Mouse (Mus musculus): Measurements from ENCODE around the gene Grid1. TPM values are rescaled to one million over a fixed set of nuclear protein-coding genes. Genes with fewer than 3 reads are reported as not detected.

Gene Grid1
- total RNA-seq, 1 experiment from 2014 or later = not detected

DNA sequence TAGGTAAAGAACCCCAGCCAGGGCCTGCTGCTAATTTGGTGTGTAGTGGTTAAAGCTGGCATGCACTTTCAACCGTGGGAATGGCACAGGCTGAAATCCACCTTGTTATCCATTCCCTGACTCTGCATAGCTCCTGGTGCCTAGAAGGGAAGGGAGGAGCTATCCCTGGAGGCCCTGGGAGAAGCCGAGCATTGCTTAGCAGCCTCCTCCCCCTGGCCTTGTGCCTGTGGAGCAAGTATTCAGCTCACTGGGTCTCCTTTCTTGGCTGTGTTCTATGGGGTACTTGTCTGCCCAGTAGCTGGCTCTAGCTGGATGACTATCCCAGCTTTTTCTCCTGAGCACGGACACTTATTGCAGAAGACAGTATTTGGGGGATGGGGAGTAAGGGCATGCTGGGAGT lies 6.0 kb downstream of the Grid1 start:
- no peak for ATAC-seq (replicated peaks; ENCODE audit: low read depth, poor library complexity, severe bottlenecking)

DNA sequence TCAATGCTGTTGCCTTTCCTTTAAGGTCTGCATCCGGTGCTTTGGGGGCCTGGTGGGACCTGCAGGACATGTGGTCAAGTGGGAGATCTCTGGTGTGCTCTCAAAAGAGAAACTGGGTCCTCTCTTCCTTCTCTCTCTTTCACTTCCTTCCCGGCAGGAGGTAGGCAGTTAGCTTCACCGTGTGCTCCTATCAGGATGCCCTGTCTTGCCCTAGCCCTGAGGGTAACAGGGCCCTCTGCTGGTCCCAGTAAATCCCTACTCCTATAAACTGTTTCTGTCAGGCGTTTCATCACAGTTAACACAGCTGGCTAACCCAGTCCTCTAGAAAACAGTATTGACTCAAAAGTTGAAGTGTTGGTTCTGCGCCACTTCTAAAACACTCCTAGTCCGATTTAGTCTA lies 9.9 kb downstream of the Grid1 start:
- ATAC-seq (replicated peaks; ENCODE audit: low read depth, poor library complexity, severe bottlenecking) = no peak

GRCm38 (mm10) chr14:34837145-34837544 lies 17.2 kb downstream of the Grid1 start:
- ATAC-seq (replicated peaks; ENCODE audit: low read depth, poor library complexity, severe bottlenecking) = no peak

GRCm38 (mm10) chr14:34838999-34839398 lies 19.1 kb downstream of the Grid1 start:
- no peak for ATAC-seq (replicated peaks; ENCODE audit: low read depth, poor library complexity, severe bottlenecking)

- no peak for ATAC-seq (replicated peaks; ENCODE audit: low read depth, poor library complexity, severe bottlenecking)
Observed at GRCm38 (mm10) chr14:34839898-34840297, 20.0 kb downstream of the Grid1 start.

- ATAC-seq (replicated peaks; ENCODE audit: low read depth, poor library complexity, severe bottlenecking) = no peak
Observed at GRCm38 (mm10) chr14:34843579-34843978, 23.7 kb downstream of the Grid1 start.

GRCm38 (mm10) chr14:34844166-34844565 lies 24.3 kb downstream of the Grid1 start:
- no peak for ATAC-seq (replicated peaks; ENCODE audit: low read depth, poor library complexity, severe bottlenecking)

GRCm38 (mm10) chr14:34846799-34847198 lies 26.9 kb downstream of the Grid1 start:
- ATAC-seq (replicated peaks; ENCODE audit: low read depth, poor library complexity, severe bottlenecking) = no peak

- ATAC-seq (replicated peaks; ENCODE audit: low read depth, poor library complexity, severe bottlenecking) = no peak
Observed at GRCm38 (mm10) chr14:34847625-34848024, 27.7 kb downstream of the Grid1 start.

DNA sequence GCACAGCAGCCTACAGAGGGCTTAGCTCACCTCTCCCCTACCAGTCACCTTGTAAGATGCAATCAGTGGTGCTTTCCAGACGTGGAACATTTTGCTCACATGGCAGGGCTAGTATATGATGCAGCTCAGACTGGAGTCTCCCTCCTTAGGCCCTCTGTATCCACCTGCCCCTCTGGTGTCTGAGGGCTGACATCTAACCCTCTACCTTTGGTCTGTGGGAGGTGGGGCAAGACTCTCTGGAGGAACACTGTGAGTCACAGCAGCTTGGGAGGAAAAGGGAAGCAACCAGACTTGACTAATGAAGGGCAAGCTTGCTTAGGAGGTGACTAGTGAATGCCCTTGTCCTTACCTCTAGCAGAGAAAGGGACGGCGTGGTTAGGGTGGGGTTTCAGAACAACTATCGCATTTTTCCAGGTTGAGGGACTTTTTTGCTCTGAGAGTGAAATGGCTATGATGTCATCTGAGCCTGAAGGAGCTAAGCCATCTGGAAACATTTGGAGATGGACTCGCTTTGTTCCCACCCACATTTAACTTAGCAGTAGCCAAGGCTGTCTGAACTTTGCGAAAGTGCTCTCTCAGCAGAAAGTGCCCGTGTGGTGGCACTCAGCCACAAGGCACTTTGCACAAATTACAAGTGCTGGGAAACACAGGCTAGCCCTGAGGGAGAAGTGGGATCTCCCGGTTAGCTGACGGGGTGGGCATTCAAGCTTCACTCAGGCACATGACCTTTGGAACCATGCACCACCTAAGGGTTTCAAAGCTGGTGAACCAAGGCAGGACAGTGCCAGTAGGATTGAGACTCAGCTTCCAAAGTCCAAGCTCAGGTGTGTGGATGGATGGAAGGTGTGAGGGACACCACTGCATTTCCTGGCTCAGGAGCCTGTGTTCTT lies 41.2 kb downstream of the Grid1 start:
- ATAC-seq (replicated peaks; ENCODE audit: low read depth, poor library complexity, severe bottlenecking) = no peak

DNA sequence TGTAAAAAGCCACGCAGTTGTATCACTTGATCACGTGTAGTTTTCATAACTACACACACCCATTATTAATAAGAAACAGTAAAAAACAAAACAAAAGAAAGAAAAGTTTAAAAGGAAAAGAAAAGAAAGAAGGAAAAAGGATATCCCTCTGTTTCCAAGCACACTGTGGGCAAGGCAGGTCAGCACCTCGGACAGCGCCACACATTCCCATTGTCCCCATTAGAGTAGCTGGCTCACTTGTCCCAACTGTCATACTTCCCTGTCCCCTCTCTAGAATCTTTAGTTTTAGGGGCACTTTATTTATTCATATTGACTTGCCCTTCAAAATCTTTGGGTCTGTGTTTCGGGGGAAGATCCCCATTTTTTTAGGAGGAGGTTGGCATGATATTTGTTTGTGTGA lies 47.4 kb downstream of the Grid1 start:
- ATAC-seq (replicated peaks; ENCODE audit: low read depth, poor library complexity, severe bottlenecking) = no peak

DNA sequence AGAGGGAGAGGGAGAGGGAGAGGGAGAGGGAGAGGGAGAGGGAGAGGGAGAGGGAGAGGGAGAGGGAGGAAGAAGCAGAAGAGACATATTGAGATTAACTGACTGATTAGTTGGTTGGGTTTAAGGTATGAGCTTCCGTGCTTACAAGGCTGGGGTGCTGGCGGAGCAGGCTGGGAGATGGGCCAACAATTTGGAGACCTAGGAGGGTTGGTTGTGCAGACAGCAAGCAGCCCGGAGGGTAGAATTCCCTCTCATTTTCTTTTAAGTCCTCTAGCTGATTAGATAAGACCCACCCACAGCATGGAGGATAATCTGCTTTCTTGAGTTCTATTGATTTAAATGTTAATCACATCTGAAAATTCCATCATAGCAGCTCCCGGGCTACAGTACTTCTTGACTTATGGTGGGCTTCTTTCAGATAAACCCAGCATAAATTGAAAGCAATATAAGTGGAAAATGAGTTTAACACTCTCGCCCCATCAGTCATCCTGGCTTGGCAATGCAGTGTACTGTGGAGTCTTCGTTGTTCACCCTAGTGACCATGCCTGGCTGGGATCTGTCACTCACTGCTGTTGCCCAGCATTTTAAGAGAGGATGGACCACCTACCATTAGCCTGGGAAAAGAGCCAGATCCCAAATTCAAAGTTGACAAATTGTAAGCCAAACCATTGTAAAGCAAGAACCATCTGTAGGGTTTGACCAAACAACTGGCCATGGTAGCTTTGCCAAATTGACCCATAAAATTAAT lies 48.8 kb downstream of the Grid1 start:
- ATAC-seq (replicated peaks; ENCODE audit: low read depth, poor library complexity, severe bottlenecking) = no peak

- no peak for ATAC-seq (replicated peaks; ENCODE audit: low read depth, poor library complexity, severe bottlenecking)
Observed at GRCm38 (mm10) chr14:34879996-34880395, 60.1 kb downstream of the Grid1 start.

GRCm38 (mm10) chr14:34880431-34881421 lies 60.8 kb downstream of the Grid1 start:
- ATAC-seq (replicated peaks; ENCODE audit: low read depth, poor library complexity, severe bottlenecking) = no peak

DNA sequence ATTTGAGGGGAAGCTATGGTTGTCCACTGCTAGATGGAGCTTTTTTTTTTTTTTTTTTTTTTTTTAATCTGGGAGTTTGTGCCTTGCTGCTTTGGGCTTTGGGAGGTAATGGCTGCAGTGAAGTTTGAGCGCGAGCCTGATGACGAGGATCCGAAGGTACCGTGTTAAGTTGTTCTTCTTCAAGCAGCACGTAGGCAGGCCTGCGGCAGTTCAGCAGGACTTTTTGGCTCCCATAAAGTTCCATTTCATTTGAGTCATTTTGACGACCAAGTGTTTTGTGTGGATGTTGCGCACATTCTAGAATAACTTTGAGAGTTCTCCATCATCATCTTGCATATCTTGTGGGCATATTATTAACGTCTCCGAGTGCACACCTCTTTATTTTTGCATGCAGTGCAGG lies 64.3 kb downstream of the Grid1 start:
- ATAC-seq (replicated peaks; ENCODE audit: low read depth, poor library complexity, severe bottlenecking) = no peak

DNA sequence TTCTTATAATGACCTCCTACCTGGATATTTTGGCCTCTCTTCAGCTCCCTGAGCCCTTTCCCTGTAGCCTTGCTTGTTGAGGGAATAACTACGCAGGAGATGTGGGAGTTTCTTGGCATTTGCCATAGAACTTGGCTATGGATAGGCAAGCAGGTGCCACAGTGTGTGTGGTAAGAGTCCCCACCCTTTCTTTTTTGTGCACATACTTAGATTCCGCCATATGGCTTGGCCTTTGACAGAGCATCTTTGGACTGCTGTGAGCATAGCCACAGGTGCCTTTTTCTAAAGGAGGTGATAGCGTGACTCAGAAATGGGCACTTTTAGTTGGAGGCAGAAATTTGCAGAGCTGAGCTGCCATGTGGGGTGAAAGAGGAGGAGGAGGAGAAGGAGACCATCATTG lies 64.7 kb downstream of the Grid1 start:
- ATAC-seq (replicated peaks; ENCODE audit: low read depth, poor library complexity, severe bottlenecking) = no peak

DNA sequence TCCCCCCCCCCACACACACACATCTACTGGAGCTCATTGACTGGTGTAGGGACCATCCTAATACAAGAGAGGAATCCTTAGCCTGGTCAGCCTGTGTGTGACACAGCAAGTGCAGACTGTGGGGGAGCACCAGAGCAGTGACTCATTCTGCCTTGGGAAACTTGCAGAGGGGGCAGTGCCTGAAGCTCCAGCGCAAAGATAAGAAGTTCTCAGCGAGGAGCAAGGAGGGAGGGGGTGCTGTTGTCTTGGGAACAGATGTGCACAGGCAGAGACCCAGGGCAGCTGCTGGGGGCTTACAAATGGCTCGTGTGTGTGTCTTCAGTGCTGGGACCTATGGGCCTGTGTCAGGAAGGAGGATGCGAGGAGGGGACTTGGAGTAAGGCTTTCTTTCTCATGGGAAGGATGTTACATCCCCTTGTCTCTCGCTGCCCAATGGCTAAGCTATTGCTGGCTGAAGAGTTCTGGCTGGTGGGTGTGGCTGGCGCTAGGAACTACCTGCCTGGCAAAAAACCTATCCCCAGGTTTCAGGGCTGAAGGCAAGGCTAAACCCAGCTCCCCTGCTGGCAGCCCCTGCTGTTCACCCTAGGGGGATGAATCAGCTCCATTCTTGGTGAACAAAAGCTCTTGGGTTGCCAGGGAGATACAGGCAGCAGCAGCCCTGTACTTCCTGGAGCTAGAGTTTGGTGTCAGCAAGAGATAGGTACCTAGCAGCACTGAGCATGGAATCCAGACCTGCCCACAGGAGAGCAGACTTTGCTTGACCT lies 72.0 kb downstream of the Grid1 start:
- ATAC-seq (replicated peaks; ENCODE audit: low read depth, poor library complexity, severe bottlenecking) = no peak

GRCm38 (mm10) chr14:34896253-34896982 lies 76.5 kb downstream of the Grid1 start:
- ATAC-seq (replicated peaks; ENCODE audit: low read depth, poor library complexity, severe bottlenecking) = no peak

DNA sequence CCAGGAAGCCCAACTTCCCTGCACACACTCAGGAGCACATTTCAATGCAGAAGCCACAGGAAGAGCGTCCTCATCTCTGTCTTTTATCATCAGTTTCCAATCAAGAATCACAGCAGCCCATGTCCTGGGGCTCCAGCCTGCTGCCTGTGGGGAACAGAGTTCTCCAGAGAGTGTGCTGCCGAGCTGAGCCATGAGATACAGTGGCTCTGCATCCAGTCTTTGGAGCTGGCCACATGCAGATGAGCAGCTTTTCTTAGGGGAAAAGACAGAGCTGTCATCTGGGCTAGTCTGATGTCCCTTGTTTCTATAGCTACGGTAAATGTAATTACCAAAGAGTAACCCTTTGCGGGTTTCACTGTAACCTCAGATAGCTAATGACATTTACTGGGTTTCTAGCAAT lies 83.9 kb downstream of the Grid1 start:
- no peak for ATAC-seq (replicated peaks; ENCODE audit: low read depth, poor library complexity, severe bottlenecking)

Measured in common myeloid progenitor, adult 5-6 weeks (primary cell).